Mouse (Mus musculus) granulocyte monocyte progenitor cell, adult 5-6 weeks (primary cell): ENCODE data around the gene Arl8b. TPM values are rescaled to one million over a fixed set of nuclear protein-coding genes. Genes with fewer than 3 reads are reported as not detected.

ENCODE experiments used
- ATAC-seq: replicated peaks from 2 replicates; pipeline ENCODE4 v1.8.0; 2016; ENCODE audit warnings: mild to moderate bottlenecking, moderate TSS enrichment, inconsistent platforms; ENCODE audit not compliant: poor library complexity, severe bottlenecking
- total RNA-seq, 2 experiments: library from RNA; stranded (forward) in 1 of 2; stranded (reverse) in 1 of 2; fragments of 200-712, 200-1000 nt in 1 of 2; fragments of >200 nt in 1 of 2; fragmentation: Nextera tagmentation in 1 of 2; gene quantifications; 2 replicates each; pipeline ENCODE4 v1.2.3; 2014 to 2017

Arl8b gene
- total RNA-seq (2014; fragmentation: Nextera tagmentation) (96.8 and 113 TPM in 2 replicates), total RNA-seq (2017) (59.2 and 91.6 TPM in 2 replicates)

DNA sequence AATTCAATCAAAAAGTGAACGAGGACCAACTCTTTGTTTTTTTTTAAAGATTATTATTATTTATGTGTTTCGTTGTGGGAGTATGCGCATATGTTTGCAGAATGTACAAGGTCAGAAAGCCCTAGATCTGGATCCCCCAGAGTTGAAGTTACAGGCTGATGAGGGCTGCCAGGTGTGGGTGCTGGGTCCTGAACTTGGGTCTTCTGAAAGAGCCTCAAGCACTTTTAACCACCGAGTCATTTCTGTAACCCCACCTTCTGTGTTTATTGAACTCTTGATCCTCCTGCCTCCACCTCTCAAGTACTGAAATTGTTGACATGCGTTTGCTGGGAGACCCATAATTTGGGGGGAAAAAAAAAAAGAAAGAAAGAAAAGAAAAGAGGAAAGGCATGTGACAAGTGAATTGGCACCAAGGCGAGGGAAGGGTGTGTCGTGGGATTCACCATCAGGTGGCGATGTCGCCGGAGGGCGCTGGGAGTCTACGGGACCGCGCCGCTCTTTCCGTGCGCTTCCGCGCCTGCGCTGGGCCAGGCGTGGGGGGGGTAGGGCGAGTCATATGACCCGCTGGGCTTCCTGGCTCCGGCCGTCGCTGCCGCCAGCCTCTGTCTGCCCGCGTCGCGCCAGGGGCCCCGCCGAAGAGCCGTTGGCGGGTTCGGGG, at the start of gene Arl8b:
Gene Arl8b (plus strand): TSS at position 574 of the 658 bp plus-strand sequence.
- peak; percentile 73 for ATAC-seq

DNA sequence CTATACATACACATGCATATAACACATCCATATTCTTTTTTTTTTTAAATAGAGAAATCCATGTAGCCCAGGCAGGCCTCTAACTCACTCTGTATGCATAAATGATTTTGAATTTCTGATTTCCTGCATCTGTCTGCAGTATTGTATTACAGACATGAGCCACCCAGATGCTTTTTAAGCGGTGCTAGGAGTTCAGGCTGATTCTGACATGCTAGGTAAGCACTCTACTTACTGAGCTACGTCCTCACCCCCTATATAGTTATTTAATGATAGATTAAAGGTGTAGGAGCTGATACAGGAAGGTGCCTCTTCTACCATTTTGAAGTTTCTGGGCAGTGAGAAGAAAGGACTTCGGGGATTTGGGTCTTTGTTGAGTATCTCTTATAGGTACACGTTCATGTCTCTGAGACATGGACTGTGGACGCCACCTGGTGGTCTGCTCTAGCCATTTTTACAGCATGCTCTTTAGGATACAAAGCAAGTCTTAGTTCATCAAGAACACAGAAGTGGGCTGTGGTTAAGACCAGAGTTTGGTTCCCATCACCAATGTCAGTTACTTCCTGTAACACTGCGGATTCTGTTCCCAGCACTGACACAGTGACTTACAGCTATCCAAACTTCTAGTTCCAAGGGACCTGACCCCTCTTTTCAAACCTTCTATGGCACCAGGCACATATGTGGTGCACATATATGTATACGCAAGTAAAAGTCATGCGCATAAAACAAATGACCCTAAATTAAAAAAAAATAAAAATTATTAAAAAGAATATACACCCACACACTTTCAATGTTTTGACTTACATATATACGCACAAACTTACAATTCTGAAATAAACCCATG, 46.8 kb upstream of the Arl8b start:
- peak; percentile 97 for ATAC-seq

DNA sequence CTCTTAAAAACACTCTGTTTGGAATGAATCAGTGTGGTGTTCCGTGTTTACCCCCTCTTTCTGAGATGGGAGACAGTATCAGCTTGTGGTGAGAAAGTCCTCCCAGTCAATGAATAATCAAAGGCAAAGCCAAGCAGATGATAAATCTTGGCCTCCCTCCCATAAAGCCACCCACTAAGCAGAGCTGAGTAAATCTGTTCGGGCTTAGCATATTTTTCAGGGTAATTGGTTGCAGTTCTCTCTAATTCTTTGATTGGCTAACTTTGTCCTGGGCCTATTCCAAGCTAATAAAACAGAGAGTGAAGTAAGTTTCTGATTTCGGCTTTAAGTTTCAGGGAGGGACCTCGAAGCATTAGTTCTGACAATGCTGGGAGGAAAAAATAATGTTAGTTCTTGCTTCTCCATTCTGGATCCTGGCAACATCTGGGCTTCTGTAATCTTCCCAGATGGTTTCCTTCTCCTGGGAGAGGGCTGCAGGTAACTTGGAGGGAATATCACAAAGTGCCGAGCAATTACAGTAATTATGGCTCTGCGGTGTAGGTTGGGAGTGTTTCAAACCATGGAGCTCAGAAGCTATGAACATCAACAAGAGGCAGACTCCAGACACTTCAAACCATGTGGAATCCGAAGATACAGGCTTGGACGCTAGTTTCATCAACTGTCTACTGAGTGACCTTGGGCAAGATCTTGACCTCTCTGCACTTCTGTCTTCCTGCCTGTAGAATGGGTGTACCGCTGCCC, 44.3 kb upstream of the Arl8b start:
- no peak for ATAC-seq

DNA sequence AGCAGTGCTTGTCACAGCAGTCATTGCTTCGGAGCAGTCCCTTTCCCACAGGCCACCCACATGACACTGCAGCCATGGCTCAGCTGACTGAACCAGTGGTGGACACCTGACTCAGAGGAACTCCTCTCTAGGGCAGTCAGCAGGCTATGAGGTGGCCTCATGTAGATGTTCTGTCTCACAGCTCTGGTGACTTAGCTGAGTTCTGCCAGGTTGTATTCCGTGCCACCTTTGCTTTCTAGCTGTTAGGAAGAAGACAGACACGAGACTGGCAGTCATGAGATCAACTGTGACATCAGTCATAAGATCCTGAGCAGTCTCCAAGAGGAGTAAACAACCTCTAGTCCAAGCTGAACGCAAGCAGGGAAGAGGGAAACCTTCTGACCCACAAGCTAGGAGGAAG, 42.3 kb upstream of the Arl8b start:
- no peak for ATAC-seq

DNA sequence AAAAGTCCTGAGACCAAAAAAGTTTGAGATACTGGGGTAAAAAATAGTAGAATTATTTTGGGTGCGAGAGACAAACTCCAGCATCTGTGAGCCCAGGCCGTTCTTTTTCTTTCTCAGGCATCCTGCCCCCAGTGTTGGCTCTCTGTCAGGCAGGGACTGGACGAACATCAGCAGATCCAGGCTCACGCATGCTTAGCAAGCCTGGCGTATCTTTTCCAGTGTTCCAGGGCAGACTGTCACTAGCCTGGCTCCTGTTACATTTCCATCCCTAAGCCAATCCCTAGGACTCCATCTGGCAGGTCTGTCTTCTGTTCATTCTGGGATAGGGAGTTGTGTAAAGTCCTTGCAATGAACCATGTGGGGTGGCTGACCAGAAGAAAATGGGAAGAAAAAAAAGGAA, 39.2 kb upstream of the Arl8b start:
- peak; percentile 53; the same call in 1 of the 2 replicates for ATAC-seq

DNA sequence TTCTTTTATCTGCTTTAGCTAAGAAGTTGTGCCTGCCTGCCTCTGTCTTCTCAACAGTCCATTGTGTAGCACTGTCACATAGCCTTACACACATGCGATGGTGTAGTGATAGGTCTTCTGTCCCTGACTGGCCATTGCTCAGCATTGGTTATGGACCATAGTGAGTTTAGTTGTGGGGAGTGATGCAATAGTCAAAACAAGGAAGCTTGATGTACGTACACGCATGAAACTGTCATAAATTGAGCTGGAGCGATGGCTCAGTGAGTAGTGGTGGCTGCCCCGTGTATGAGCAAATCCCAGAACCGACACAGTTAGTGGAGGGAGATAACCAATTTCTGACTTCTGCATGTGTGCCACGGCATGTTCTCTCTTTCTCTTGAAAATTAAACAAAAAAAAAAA, 31.6 kb upstream of the Arl8b start:
- ATAC-seq, result peak; percentile 68

DNA sequence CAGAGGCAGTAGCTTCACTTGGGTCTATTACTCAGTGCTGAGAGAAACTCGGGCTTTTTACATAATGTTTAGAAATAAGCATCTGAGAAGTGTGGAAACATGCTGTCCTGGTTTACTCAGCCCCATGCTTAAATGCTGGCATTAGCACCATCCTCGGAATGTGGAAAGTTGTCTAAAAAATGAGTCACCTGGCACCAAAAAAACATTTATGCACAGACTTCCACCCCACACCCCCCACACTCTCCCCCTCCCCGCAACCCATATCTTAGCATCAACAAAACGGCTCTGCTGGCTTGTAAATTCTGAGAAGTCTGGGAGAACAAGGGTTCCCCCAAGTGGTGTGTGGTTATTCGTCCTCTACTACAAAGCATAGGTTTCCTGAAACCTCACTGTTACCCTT, 30.5 kb upstream of the Arl8b start:
- no peak for ATAC-seq

DNA sequence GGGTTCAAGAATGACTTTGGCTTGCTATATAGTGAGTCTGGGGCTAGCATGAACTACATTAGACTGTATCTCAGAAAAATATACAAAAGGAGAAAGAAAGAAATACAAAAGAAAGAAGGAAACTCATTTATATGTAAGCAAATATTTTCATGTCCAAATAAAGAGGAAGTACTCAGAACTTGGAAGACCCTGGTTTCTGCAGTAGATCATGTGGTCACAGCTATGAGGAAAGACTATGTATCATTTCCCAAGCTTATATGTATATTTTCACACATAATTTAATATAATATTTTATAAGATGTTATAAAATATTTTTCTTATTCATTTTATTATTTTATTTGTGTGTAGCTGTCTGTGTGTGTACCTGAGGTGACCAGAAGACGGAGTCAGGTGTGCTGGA, 29.4 kb upstream of the Arl8b start:
- ATAC-seq, result peak; percentile 73

DNA sequence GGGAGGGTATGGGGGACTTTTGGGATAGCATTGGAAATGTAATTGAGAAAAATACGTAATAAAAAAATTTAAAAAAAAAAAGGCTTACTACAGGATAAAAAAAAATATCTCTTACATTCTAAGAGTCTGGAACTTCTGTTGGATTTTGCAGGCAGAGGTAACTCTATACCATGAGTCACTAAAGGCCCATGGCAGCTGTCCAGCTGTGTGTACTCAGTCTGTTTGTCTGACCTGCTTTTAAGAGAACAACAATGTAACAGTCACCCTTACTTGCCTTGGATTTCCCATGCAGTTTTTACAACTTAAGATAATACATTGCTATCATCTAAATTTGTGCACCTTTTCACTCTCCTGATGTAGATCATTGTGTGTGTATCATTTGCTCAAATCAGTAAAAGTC, 28.5 kb upstream of the Arl8b start:
- no peak for ATAC-seq

DNA sequence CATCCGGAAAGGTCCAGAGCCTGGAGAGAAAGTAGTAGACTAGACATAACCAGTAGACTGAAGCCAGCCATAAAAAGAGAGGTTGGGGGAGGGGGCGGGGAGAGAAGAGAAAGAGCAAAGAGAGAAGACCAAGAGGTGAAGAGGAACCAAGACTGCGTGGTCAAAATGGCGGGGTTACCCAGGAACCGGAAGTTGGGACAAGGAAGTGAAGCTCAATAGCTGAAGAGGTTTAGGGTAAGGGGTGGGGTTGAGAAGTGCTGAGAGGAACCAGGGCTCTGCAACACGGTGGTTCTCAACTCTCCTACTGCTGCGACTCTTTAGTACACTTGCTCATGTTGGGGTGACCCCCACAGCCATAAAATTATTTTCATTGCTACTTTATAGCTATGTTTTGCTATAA, 27.0 kb upstream of the Arl8b start:
- peak; percentile 88 for ATAC-seq

DNA sequence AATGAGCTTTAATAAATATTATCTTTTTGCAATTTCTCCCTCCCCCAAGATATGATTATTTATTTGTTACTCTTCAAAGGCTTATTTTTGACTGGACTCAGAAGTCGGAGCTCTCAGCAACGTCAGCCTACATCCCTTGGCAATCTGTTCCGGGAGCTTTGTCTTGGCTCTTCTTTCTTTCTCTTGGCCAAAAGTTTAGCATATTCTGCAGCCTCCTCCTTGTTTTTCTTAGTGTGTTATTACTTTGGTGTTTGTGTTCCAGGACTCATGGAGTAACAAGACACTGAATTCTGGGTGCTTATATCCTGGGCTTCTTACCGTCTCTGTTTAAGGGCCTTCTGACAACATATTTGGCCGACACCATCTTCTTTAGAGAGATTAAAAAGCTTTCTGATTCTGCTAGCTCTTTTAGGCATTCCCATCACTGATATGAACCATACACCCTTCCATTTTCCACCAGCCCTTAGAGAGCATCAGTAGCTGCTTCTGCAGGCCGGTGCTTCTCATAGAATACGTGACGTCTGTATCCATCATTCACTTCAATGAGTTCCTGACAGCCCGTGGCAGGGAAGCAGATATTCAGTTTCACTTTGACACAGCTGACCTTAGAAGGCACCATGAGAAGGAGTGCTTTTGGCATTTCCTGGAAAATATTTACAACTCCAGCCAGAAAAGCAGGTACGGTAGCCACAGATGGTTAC, 23.8 kb upstream of the Arl8b start:
- no peak for ATAC-seq

DNA sequence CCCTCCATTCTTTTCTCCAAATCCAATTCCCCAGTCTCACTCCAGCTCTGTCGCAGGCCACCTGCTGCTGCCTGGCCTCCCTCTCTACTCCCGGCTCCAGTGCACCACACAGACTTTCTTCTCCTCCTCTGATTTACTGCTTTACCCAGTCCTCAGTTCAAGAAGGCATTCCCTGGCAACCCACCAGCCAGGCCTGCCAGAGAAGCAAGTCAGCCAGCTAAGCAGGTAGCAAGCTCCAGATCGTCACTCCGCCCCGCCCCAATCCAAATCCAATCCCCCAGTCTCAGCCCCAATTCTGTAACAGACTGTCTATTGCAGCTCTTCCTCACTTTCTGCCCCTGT, 23.2 kb upstream of the Arl8b start:
- no peak for ATAC-seq

DNA sequence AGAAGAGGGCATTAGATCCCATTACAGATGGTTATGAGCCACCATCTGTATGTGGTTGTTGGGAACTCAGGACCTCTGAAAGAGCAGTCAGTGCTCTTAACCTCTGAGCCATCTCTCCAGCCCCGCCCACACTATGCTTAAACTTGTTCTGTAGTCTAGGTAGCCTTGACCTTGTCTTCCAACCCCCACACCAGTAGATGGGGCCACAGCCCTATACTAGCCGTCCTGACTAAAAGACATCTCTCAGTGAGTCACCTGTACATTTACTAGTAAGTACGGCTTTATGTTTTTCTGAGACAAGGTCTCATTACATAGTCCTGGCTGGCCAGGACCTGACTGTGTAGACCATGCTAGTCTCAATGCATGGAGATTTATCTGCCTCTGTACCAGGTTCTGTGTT, 12.0 kb upstream of the Arl8b start:
- ATAC-seq, result no peak

DNA sequence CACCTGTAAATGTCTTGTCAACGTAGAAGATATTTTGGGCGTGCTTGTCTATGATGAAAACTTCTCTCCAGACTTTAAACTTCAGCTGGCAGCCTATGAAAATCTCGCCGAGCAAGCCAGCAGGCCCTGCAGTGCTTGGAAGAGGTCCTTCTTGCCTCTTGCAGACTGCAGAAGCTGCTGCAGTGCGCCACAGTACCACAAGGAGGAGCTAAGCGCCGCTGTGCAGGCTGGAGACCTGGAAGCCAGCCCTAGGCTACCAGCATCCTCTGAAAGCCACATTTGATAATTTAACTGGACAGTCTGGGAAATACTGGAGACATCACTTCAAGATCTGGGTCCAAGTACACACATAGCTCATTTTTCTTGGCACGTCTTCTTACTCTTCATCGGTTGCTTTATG, 10.0 kb upstream of the Arl8b start:
- peak; percentile 98 for ATAC-seq

DNA sequence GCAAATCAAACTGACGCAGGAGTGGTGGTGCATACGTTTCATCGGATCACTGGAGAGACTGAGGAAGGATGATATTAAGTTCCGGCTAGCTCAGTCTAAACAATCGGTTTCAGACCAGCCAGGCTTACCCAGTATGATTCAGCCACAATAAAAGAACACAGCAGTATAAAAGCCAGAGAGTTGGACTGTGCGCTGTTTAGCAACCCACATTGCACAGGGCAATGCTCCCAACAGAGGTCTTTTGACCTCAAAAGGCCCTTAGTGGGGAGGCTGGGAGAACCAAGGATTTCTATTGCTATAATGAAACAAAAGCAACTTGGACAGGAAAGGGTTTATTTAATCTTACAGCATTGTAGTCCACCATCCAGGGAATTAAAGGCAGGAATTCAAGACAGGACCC, 9.4 kb upstream of the Arl8b start:
- ATAC-seq, result no peak

DNA sequence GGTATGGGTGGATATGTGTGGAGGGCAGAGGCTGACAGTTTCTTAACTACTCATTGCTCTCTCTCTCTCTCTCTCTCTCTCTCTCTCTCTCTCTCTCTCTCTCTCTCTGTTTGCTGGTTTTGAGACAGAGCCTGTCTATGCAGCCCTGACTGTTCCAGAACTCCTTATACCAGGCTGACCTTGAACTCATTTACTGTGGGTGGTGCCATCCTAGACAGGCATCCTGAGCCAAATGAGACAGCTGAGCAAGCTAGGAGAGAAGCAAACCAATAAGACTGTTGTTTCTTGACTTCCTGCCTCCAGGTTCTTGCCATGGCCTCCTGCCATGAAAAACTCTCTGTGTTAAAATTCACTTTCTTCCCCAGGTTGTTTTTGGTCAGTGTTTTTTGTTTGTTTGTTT, 6.6 kb upstream of the Arl8b start:
- no peak for ATAC-seq

DNA sequence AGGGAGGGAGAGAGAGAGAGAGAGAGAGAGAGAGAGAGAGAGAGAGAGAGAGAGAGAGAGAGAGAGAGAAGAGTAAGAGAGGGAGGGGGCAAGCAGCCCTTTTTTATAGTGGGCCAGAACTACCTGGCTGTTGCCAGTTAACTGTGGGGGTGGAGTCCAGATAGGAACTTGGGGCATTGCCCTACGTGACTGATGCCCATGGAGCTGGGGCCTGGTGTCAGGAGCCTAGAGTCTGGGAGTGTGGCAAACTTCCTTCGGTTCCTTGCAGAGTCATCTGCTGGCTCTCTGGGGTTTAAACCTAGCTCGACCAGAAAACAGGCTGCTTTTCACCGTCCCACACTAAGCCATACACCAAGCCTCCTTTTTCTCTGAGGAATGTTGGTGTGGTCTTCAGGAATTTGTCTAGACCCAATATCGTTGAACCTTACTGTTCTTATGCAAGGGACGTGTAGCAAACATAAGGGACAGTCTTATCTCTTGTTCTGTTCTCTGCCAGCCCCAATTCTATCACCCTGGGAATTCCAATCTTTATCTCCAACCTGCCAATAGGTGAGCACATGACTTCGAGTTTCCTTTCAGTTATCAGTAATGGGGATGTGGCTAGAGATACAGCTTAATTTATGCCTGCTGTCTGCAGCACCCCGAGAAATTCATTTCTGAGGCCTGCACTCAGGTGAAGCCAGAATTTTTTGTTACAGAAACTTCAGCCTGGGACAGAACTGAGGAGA, 5.2 kb upstream of the Arl8b start:
- ATAC-seq, result no peak

DNA sequence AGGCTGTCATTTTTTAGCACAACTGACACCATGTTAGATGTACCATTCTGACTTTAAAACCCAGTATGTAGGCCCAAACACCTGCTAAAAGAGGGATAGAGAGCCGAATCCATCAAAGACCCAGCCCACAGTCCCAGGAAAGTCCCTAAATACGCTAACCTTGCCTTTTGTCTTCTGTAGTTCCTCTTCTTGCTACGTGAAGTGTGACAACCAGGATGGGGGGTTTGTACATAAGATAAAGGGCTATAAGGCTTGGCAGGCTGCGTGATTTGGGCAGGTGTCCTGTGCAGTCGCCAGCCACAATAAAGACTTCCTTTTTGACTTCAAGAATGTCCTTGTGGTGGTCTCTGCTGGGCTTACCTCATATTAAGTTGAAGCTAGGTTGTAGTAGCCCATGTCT, 4.5 kb upstream of the Arl8b start:
- ATAC-seq, result no peak

DNA sequence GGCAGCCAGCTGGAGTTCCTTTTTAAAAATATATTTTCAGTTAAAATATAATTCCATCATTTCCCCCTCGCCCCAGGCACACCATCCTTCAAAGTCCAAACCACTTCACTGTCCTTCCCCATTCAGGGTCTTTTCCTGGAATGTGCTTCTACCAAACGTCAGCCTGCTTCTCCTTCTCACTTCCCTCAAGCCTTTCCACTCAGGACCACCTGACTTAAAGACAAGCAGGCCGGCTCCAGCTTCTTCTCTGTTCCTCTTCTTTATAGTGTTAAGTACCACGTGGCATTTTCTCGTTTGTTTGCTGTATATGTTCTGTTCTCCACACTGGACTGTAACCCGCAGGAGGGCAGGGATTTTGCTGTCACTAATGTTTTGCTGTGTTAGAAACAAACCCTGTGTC, 1.0 kb upstream of the Arl8b start:
- peak; percentile 52 for ATAC-seq
